28 mouse cellular contexts compared by ENCODE assay signal in the genomic region with DNA sequence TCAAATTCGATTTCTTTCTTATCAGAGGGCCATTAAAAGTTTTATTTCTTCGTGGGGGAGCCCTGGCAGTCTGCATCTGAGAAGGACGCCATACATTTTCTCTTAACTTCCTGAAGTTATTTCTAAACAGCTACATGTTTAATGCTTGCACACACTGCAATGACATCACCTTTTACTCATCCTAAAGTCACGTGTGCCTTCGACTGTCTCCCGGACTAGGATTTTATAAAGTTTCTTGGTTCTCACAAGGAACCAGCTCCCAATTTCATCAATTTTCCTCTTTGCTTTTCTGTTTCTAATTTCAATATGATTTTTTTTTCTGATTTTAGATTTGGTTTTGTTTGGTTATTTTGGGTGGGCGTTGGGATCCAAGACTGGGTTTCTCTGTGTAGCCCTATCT.
"Had no signal": no experiment of that assay in that cellular context is flagged by ENCODE, and none has a peak within 500 bp of the region (broad histone marks: within the 10 kb centered on the region; RNA-seq: fewer than 3 reads in every experiment).

No protein-coding gene starts in this region.

- H3K9ac ChIP-seq: embryonic facial prominence, embryonic 12.5 days; embryonic facial prominence, embryonic 13.5 days; embryonic facial prominence, embryonic 15.5 days; forebrain, embryonic 12.5 days; forebrain, embryonic 13.5 days; forebrain, embryonic 15.5 days; forebrain, postnatal 0 days had no signal

- H3K27me3 ChIP-seq: embryonic facial prominence, embryonic 12.5 days; embryonic facial prominence, embryonic 13.5 days; embryonic facial prominence, embryonic 15.5 days; forebrain, embryonic 12.5 days; forebrain, embryonic 13.5 days; forebrain, embryonic 15.5 days had no signal

- H3K4me3 ChIP-seq: embryonic facial prominence, embryonic 10.5 days; embryonic facial prominence, embryonic 12.5 days; embryonic facial prominence, embryonic 13.5 days; embryonic facial prominence, embryonic 15.5 days; erythroblast, embryonic 14.5 days; forebrain, embryonic 10.5 days; forebrain, embryonic 12.5 days; forebrain, embryonic 13.5 days; forebrain, embryonic 15.5 days; gastrocnemius, adult 2 months; heart, adult 2 months had no signal

- H3K36me3 ChIP-seq: embryonic facial prominence, embryonic 10.5 days; embryonic facial prominence, embryonic 12.5 days; embryonic facial prominence, embryonic 13.5 days; embryonic facial prominence, embryonic 15.5 days; forebrain, embryonic 10.5 days; forebrain, embryonic 12.5 days; forebrain, embryonic 15.5 days had no signal

- ATAC-seq: forebrain, embryonic 13.5 days; forebrain, embryonic 14.5 days; forebrain, embryonic 15.5 days; forebrain, embryonic 16.5 days; forebrain, postnatal 0 days had no signal

- H3K4me1 ChIP-seq: embryonic facial prominence, embryonic 15.5 days; forebrain, embryonic 12.5 days; forebrain, embryonic 13.5 days; forebrain, embryonic 15.5 days had no signal

- H3K9me3 ChIP-seq: embryonic facial prominence, embryonic 10.5 days; embryonic facial prominence, embryonic 12.5 days; embryonic facial prominence, embryonic 13.5 days; embryonic facial prominence, embryonic 15.5 days; forebrain, embryonic 10.5 days; forebrain, embryonic 12.5 days had no signal

- H3K27ac ChIP-seq: embryonic facial prominence, embryonic 10.5 days; embryonic facial prominence, embryonic 12.5 days; embryonic facial prominence, embryonic 13.5 days; embryonic facial prominence, embryonic 15.5 days; forebrain, embryonic 10.5 days; forebrain, embryonic 12.5 days; forebrain, embryonic 13.5 days; forebrain, embryonic 15.5 days; gastrocnemius, adult 2 months; heart, adult 2 months had no signal

- H3K4me2 ChIP-seq: embryonic facial prominence, embryonic 12.5 days; embryonic facial prominence, embryonic 13.5 days; embryonic facial prominence, embryonic 15.5 days; forebrain, embryonic 12.5 days; forebrain, embryonic 13.5 days; forebrain, embryonic 15.5 days had no signal

- DNase-seq: cerebellum, adult 8-10 months; cerebellum, adult 9-10 months; cerebellum, adult 9-11 months; cerebellum, postnatal 10 days; cerebellum, postnatal 14 days; cerebellum, postnatal 25 days; cerebellum, postnatal 36 days; embryo, embryonic 11 days; forebrain, postnatal 0 days; gastrocnemius, adult 2 months; gastrocnemius, postnatal 10 days; gastrocnemius, postnatal 14 days; gastrocnemius, postnatal 25 days; gastrocnemius, postnatal 36 days; heart, adult 11 months; heart, adult 18-20 months; heart, adult 2 months had no signal
